ENCODE assay signal across 9 mouse cellular contexts in genomic region chr19:46983352-46983965, GRCm38 (mm10). TPM values are rescaled to one million over a fixed set of nuclear protein-coding genes. Genes with fewer than 3 reads are reported as not detected.
A peak's percentile ranks its signal among the peaks of the same experiment; 100 is the strongest.
DNase-seq lines count a peak whose midpoint lies in the region; ATAC-seq and TF ChIP-seq lines count a peak whose summit lies in the region.
"Had no signal": no experiment of that assay in that cellular context is flagged by ENCODE, and none has a peak within 500 bp of the region (broad histone marks: within the 10 kb centered on the region; RNA-seq: fewer than 3 reads in every experiment).

No protein-coding gene starts in this region.

- peak overlapping the region; percentile 6 for H3K27ac ChIP-seq in kidney, adult 2 months (ENCODE audit: insufficient read depth, low read depth, low read length)
- H3K27ac ChIP-seq in embryonic facial prominence, embryonic 10.5 days (replicated peaks), result peak overlapping the region; percentile 51
- H3K27ac ChIP-seq in liver, embryonic 12.5 days, result peak overlapping the region; percentile 94

- H3K9me3 ChIP-seq in embryonic facial prominence, embryonic 10.5 days, result no peaks in the 10 kb centered on the region
- H3K9me3 ChIP-seq in liver, embryonic 12.5 days (replicated peaks), result no peaks in the 10 kb centered on the region

- WGBS in kidney, adult 2 months, result 23% methylated on average over 14 of the region's 14 CpGs
- WGBS in embryonic facial prominence, embryonic 10.5 days, result 54% methylated on average over 14 of the region's 14 CpGs
- WGBS in liver, embryonic 12.5 days (ENCODE audit: insufficient replicate concordance), result 44% methylated on average over 14 of the region's 14 CpGs

- H3K4me1 ChIP-seq in kidney, adult 2 months (ENCODE audit: control insufficient read depth, insufficient read depth, low read length), result peaks cover 25% of the 10 kb centered on the region
- peaks cover 34% of the 10 kb centered on the region for H3K4me1 ChIP-seq in embryonic facial prominence, embryonic 10.5 days
- peaks cover 90% of the 10 kb centered on the region for H3K4me1 ChIP-seq in liver, embryonic 12.5 days

- no peak overlapping the region for H3K4me3 ChIP-seq in kidney, adult 2 months (ENCODE audit: insufficient read depth, low read depth, low read length)
- no peak overlapping the region for H3K4me3 ChIP-seq in embryonic facial prominence, embryonic 10.5 days
- no peak overlapping the region for H3K4me3 ChIP-seq in liver, embryonic 12.5 days

- H3K27me3 ChIP-seq in kidney, adult 2 months (replicated peaks; ENCODE audit: control insufficient read depth, insufficient read depth, low read length), result no peaks in the 10 kb centered on the region
- no peaks in the 10 kb centered on the region for H3K27me3 ChIP-seq in embryonic facial prominence, embryonic 10.5 days (replicated peaks; ENCODE audit: low read depth, poor library complexity, severe bottlenecking)
- no peaks in the 10 kb centered on the region for H3K27me3 ChIP-seq in liver, embryonic 12.5 days (replicated peaks)

- H3K4me2 ChIP-seq in liver, embryonic 12.5 days, result peak overlapping the region; percentile 64

- peak overlapping the region; percentile 62 for H3K9ac ChIP-seq in liver, embryonic 12.5 days

- TF ChIP-seq CTCF in kidney, adult 2 months (conservative IDR thresholded peaks at IDR 0.05; ENCODE audit: insufficient read depth, insufficient read length, low read depth, low read length), result no peak

- no peak for TF ChIP-seq POLR2A in kidney, adult 2 months (IDR thresholded peaks at IDR 0.05; ENCODE audit: low read depth, low read length)

- no peaks in the 10 kb centered on the region for H3K36me3 ChIP-seq in kidney, adult 2 months (ENCODE audit: control insufficient read depth, insufficient read depth, low read length)
- no peaks in the 10 kb centered on the region for H3K36me3 ChIP-seq in embryonic facial prominence, embryonic 10.5 days (replicated peaks)
- no peaks in the 10 kb centered on the region for H3K36me3 ChIP-seq in liver, embryonic 12.5 days

- peak; percentile 40 for DNase-seq in kidney, adult 2 months
- no peak for DNase-seq in kidney, adult 11 months
- peak; percentile 61 for DNase-seq in ES-CJ7 (ENCODE audit: low read depth, low spot score)
- DNase-seq in embryonic facial prominence, embryonic 10.5 days (ENCODE audit: low spot score), result no peak
- DNase-seq in cerebellum, postnatal 25 days, result no peak
- no peak for DNase-seq in layer of hippocampus, adult 11-12 months (ENCODE audit: low spot score)
- DNase-seq: right cerebral cortex, adult 18-20 months had no signal

- ATAC-seq in liver, embryonic 12.5 days, result no peak
- ATAC-seq in monocyte, adult 5-6 weeks (replicated peaks; ENCODE audit: insufficient number of reproducible peaks, low FRiP score, low TSS enrichment, poor library complexity, severe bottlenecking), result no peak

RNA-seq across cellular contexts. Expression of gene Ina, which starts 31.0 kb away (rescaled TPM):
- polyA plus RNA-seq in kidney, adult 2 months (2012; rRNA removed), result 0.11 and 0.31 TPM in 2 replicates
- polyA plus RNA-seq in embryonic facial prominence, embryonic 10.5 days (2016; fragmentation: Nextera tagmentation; extraction: Ambion mirVana), result 24.3 and 28.3 TPM in 2 replicates
- 0.11 and 0.12 TPM in 2 replicates for polyA plus RNA-seq in liver, embryonic 12.5 days (2016; fragmentation: Nextera tagmentation; extraction: Ambion mirVana)
- total RNA-seq in monocyte, adult 5-6 weeks (2017), result not detected in 3 replicates

RNA-seq across cellular contexts. Expression of gene Nt5c2, which starts 31.5 kb away (rescaled TPM):
- 32.2 and 36.3 TPM in 2 replicates for polyA plus RNA-seq in kidney, adult 2 months (2012; rRNA removed)
- polyA plus RNA-seq in embryonic facial prominence, embryonic 10.5 days (2016; fragmentation: Nextera tagmentation; extraction: Ambion mirVana), result 73.7 and 74.1 TPM in 2 replicates
- polyA plus RNA-seq in liver, embryonic 12.5 days (2016; fragmentation: Nextera tagmentation; extraction: Ambion mirVana), result 67.1 and 78.5 TPM in 2 replicates
- 45.4 to 63.8 TPM (median 58.6 TPM) in 3 replicates for total RNA-seq in monocyte, adult 5-6 weeks (2017)

Comparison
In these comparisons a context has a peak if more than half of its experiments do, and no peak if none do; other contexts are left out.
1. DNase-seq: peak in kidney, adult 2 months (single experiment) and ES-CJ7 (single experiment); none in kidney, adult 11 months (single experiment), embryonic facial prominence, embryonic 10.5 days (single experiment), cerebellum, postnatal 25 days (0 of 2) and layer of hippocampus, adult 11-12 months (single experiment).
2. H3K27ac ChIP-seq: peak in every context shown above with its lines; median percentile 94 in liver, embryonic 12.5 days; 51 in embryonic facial prominence, embryonic 10.5 days; 6 in kidney, adult 2 months.
3. RNA of gene Ina, which starts 31.0 kb away (polyA plus RNA-seq): 24.3 to 28.3 TPM in embryonic facial prominence, embryonic 10.5 days; 0.11 to 0.31 TPM in kidney, adult 2 months and 0.11 to 0.12 TPM in liver, embryonic 12.5 days; every median in the first group is over 10 times any median in the second.